Mouse (Mus musculus) left cerebral cortex, postnatal 10 days (tissue): ENCODE results near the gene Rassf3. TPM values are rescaled to one million over a fixed set of nuclear protein-coding genes. Genes with fewer than 3 reads are reported as not detected.

ENCODE experiments used
- DNase-seq, 2 experiments: peaks; one replicate each; pipeline ENCODE4 v3.0.0; 2021 to 2022; ENCODE audit warnings: low spot score in 2 of 2, mixed read lengths in 1 of 2; ENCODE audit errors: extremely low spot score in 1 of 2
- intact Hi-C: fragments of 180-260 bp; cut with DNase I; formaldehyde crosslinking; loops from one replicate; pipeline ENCODE4 v1.15.1; 2025
- total RNA-seq, 2 experiments: library from RNA; stranded (reverse); gene quantifications; 2 replicates each; pipeline ENCODE4 v1.2.3; 2021

Rassf3 gene
- total RNA-seq: 10 to 100 TPM; 24.5 to 31.1 TPM

DNA sequence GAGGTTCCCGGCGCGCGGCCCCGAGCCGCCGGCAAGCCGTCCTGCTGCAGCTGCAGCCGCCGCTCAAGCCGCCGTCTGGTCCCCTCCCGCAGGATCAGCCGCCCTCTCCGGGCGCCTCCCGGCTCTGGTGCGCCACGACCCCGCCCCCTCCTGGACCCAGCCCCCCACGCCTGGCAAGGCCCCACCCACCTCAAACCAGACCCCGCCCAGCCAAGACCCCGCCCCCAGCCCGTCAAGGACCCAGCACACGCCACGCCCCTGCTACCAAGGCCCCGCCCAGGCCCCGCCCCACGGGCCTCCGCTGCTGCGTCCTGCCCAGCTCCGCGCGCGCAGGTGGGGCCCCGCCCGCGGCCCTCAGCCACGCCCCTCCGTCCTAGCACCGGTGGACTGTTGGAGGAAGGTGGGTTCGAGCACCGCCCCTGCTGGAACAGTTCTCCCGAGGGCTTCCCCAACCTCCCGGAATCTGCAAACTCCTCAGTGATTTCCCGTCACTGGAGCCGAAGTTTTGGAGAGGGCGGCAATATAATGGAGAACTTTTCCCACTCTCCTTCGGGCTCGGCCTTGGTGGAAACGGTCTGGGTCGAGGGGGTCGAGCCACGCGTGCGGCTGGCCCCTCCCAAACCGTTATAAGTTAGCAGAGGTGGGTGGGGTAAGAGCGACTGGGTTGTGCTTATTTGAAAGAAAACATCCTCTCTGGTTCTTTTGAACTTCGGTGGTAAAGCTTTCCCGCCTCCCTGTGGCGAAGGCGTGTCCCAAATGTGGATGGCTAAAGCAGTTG lies at the start of gene Rassf3:
Gene Rassf3, minus strand, starts transcription at position 158 of the 778 bp plus-strand sequence.
- intact Hi-C loops: loop anchor here (5.0 kb wide), 1 partner anchor 36 kb away; no protein-coding TSS in a partner anchor
- peak; percentile 79 to 96 for DNase-seq

- intact Hi-C loops: no loop called here
- no peak for DNase-seq
These were observed 44.9 kb upstream of the Rassf3 start for GRCm38 (mm10) chr10:121520923-121521585.

- DNase-seq: no peak
- intact Hi-C loops: no loop called here
These were observed 43.6 kb upstream of the Rassf3 start for GRCm38 (mm10) chr10:121519710-121520109.

DNA sequence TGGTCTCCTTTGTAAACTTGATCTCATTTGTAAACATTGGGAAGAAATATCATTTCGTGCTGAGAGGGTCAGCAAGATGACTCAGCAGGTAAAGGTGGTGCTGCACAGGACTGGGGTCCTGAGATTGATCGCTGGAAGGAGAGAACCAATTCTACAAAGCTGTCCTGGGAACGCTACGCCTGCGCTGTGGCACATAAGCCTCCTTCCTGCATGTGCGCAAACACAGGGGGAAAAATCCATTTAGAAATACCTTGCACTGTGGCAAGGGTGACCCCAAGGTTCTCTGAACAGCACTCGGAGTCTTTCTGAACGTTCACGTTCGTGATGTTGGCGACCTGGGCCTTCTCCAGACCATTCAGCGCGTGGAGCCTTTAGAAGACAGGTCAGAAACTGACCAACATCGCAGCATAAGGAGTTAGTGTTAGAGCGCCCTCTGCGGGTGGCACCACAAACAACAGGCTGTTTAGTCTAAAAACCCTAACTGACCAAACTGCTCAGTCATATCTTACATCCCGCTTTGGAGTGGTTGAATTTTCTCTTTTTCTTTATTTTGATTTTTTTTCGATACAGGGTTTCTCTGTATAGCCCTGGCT lies 40.0 kb upstream of the Rassf3 start:
- intact Hi-C loops: no loop called here
- DNase-seq: peak; percentile 68 to 85

DNA sequence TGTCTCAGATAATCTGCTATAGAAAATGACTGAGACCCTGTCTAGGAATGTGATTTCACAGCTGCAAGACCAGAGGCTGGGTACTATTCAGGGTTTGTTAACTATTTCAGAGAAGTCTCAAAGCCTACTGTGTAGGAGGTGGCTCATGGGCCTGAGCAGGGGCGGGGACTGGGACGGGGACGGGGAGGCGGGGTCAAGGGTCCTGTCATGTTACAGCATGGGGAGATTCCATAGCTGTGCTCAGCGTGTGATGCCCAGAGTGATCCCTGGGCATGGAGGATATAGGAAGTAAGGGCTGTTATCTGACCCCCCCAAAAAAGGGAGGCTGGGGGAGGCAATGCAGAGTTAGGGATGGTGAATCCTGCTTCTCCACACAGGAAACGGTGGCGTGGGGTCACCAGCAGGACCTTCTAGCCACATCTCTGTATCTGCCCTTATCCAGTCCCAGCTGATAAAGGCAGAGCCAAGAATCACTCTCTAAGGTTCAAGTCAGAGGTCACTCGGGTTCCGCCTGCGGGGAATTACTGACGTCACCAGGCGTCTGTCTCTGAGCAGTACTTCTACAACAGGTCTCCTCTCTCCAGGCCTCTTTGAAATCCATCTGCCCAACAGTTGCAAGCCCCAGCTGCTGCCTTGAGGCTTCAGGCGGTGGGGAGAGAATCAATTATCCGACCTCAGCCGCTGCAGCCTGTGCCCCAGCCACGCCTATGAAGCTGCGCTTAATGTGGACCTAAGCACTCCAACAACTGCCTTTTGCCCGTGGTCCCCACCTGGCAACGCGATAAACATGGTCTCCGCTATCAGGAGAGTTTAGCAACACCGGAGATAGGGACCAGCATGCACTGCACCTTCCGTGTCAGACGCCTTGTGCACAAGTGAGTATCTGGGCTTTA lies 33.9 kb upstream of the Rassf3 start:
- DNase-seq: peak in 1 of 2 experiments; percentile 47
- intact Hi-C loops: loop anchor here (5.0 to 10.0 kb wide), 3 partner anchors 33 to 205 kb away; partner anchors contain the start of gene Rassf3

- DNase-seq: no peak
- intact Hi-C loops: loop anchor here (5.0 to 10.0 kb wide), 2 partner anchors 96 to 203 kb away; no protein-coding TSS in a partner anchor
These were observed 31.8 kb upstream of the Rassf3 start for GRCm38 (mm10) chr10:121507755-121508544.

DNA sequence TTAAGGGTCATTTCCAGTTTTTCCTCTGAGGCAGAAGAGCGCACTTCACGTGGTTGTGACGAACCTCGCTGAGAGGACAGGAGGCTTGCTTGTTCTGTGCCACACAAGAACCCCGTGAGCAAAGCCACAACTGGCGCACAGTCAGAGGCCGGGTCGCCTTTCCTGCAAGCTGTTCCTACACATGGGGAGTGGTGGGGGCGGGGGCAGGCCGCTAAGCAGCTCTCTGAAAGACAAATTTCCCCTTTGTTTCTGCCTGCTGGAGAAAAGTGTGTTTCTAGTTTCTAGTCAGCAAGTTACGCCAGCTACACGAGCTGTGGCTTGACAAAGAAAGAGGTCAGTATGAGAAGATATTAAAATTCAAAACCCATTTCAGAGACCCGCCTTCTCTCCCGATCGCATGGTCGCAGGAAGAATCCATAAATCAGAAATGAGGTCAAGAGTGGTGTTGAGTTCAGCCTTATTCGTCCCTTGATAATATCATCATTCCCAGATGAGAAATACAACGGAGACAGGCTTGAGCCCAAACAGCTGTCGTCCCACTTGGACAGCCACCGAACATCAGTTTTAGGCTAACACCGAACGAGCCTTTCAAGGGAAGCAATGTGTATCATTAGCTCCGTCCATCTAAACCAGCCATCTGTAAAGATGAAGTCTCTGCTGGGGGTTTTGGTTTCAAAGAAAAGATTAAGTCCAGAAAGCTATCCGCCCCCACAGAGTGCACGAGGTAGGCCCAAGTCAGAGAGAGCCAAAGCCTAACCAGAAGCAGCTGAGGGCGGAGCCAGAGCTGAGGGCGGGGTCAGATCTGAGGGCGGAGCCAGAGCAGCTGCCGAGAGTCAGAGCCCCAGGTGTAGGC lies 30.8 kb upstream of the Rassf3 start:
- DNase-seq: peak in 1 of 2 experiments; percentile 81
- intact Hi-C loops: loop anchor here (5.0 to 10.0 kb wide), 2 partner anchors 95 to 202 kb away; no protein-coding TSS in a partner anchor

DNA sequence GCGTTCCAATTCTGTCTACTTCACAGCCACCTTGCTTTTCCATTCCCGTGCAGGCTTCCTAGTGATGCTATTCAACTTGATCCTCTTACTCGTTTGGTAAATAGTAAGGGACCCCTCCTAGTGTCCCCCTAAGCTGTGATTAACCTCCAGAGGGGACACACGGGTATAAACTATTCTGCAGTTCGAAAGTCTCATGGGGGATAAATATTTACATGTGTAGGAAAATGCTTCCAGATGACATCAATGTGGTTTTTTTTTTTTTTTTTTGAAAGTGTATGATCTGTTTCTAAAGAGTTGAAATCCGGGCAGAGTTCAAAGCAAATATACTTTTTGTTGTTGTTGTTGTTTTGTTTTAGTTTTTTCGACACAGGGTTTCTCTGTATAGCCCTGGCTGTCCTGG lies 29.8 kb upstream of the Rassf3 start:
- intact Hi-C loops: loop anchor here (5.0 to 10.0 kb wide), 2 partner anchors 94 to 201 kb away; no protein-coding TSS in a partner anchor

DNA sequence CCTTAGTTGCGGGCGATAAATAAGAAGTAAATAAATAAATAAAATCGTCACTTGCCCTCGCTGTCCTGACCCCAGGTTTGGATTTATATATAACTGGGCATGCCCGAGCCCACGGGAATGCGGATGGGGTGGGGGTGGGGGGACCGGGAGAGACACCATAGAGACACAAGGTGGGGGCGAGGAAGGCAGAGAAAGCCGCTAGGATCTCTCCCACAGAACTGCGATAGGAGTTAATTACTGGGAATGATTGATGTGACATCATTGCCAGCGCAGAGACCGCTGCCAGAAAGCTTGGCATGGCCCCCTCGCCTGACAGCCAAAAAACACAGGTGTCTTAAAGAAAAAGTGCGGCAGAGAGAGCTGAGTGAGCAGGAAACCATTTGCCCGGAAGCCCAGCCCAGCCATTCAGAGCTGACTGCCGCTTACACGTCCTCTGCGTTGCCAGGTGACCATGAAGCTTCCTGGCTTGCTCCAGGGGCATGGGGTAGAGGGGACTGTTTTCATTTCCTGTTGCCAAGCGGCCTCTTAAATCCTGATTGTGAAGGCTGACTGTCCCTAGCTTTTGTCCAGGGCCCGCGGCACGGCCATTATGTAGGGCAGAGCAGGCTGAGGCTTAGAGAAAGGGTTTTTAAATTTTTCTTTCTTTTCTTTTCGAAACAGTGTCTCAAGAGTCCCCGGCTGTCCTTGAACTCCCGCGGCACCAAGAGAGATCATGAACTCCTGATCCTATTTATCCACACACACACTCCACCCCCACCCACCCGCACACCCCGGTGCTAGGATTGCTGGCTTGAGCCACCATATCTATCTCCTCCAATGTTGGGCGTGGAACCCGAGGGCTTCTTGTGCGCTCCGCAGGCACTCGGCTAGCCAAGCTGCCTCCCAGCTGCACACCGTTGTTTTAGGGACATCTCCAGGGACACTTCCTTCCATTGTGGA lies 29.1 kb upstream of the Rassf3 start:
- DNase-seq: peak; percentile 75 to 84
- intact Hi-C loops: loop anchor here (5.0 to 10.0 kb wide), 2 partner anchors 93 to 200 kb away; no protein-coding TSS in a partner anchor

More for the DNA sequence above, 29.8 kb upstream of the Rassf3 start:
- no peak for DNase-seq

- intact Hi-C loops: loop anchor here (10.0 kb wide), 1 partner anchor 196 kb away; no protein-coding TSS in a partner anchor
- DNase-seq: no peak
These were observed 25.0 kb upstream of the Rassf3 start for GRCm38 (mm10) chr10:121501160-121501559.

DNA sequence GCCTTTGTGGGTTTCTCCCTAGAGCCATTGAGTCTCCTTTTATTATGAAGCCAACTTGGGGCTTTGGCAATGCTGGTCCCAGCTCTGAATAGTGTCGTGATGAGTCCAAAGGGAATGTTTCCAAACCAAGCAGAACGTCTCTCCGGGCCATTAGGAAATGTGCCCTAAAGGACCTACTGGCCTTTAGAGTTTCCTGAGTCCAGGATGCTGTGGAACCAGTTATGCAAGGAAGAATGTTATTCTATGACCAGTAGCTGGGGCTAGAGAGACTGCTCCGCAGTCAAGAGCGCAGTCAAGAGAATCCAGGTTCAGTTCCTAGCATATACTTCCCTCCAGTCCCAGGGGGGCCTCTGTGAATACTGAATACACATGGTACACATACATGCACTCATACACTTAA lies 23.9 kb upstream of the Rassf3 start:
- intact Hi-C loops: loop anchor here (10.0 kb wide), 1 partner anchor 195 kb away; no protein-coding TSS in a partner anchor
- DNase-seq: no peak

- DNase-seq: no peak
- intact Hi-C loops: no loop called here
These were observed 22.9 kb upstream of the Rassf3 start for GRCm38 (mm10) chr10:121499063-121499462.

DNA sequence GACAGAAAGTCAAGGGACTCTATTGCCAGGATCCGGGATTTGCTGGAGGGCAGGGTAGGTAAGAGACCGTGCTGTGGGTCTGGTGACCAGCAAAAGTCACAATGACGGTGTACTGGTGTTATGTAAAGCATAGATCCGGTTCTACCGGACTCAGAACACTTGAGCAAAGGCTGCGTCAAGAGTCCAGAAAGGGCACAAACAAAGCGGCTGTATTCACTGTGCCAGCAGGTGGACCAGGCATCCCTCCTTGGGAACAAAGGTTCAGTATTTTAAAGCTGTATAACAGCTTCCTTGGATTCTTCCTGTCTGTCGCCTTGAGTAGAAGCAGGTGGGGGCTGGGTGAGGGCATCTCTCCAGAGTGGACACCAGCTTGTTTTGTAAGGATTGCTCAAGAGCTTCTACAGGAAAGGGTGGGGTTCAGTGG lies 22.3 kb upstream of the Rassf3 start:
- intact Hi-C loops: no loop called here
- DNase-seq: peak in 1 of 2 experiments; percentile 72

DNA sequence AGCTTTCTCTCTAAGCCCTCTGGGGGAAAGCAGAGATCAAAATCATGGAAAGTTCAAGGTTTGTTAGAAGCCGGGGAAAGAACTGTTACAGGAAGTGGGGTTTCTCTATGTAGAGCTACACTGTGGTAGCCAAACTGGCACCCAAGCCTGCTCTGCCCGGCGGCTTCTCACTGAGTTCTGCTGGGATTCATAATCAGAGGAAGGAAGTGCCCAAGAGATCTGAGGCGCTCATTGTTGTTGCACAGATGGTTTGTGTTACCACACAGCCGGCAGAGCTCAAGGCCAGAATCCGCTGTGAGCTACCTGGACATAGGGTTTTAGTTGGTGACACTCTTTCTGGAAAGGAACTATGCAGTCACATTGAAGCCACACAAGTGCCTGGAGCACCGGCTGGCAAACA lies 21.8 kb upstream of the Rassf3 start:
- no peak for DNase-seq
- intact Hi-C loops: no loop called here

- intact Hi-C loops: no loop called here
- DNase-seq: no peak
These were observed 20.5 kb upstream of the Rassf3 start for GRCm38 (mm10) chr10:121496616-121497015.

DNA sequence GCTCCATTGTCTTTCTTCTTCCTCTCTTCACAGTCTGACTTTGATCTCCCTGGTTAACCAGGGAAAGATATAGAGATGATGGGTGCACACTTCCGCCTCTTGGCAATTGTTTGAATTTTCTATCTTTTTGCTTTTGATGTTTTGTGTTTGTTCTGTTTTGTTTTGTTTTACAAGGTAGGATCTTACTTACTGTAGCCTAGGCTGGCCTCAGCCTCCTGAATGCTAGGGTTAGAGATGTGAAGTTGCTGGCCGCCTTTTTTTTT lies 17.9 kb upstream of the Rassf3 start:
- DNase-seq: no peak
- intact Hi-C loops: no loop called here
